11 mouse cellular contexts compared by ENCODE assay signal in the genomic region with DNA sequence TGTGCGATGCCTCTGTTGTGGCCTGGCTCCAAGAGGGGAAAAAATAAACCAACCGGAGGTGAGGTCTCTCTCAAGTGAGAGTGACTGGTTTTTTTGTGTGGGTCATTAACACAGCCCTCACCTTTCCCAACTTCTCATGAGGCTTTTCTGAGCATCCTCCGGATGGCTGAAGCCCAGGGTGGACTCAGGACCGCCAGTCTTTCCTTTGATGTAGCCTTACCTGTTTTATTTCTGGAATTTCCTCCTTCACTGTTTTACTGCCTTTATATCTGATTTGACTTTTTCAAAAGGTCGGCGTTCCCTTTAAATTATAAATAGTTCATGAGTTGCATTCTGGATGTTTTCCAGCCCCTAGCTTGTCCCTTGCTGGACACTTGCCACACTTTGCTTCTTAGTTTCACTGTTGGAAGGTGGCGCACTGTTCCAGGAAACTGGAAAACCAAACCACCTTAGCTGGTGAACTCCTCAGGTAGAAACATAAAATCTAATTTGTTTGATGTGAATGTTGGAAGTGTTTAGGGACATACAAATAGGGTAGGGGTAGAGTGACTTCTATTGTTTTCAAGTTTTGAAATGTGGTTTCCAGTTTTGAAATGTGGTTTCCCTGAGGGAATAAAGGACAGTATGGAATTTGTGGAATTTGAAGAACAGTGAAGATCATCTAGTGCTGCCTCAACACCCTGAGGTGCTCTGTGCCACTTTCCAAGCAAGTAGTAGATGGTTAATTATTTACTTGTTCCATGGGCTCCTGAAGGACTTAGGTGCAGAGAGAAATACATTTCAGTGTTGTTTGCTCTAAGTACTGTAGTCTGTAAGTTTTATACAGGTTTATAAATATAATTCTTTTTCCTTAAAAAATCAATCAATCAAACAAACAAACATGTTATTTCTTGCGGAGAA. TPM values are rescaled to one million over a fixed set of nuclear protein-coding genes. Genes with fewer than 3 reads are reported as not detected.
DNase-seq lines count a peak whose midpoint lies in the region; ATAC-seq and TF ChIP-seq lines count a peak whose summit lies in the region.
"Had no signal": no experiment of that assay in that cellular context is flagged by ENCODE, and none has a peak within 500 bp of the region (broad histone marks: within the 10 kb centered on the region; RNA-seq: fewer than 3 reads in every experiment).

No protein-coding gene starts in this region.

- peak; percentile 99 for ATAC-seq in Patski
- ATAC-seq: activated CD4-positive, CD25-positive, alpha-beta regulatory T cell, adult 4 months; CD4-positive, CD25-positive, alpha-beta regulatory T cell, adult 4 months had no signal

- in situ Hi-C loops in Patski (cut with MboI; ENCODE audit: low pct_unique_long_range_greater_than_20kb) = no loop called here

- CTCF ChIA-PET in Patski (lab: Charles Lee) = interaction anchor here (1.2 to 3.8 kb wide), 3 partner anchors 11 to 41 kb away, joined by 3 to 18 read pairs (median 9); a partner anchor contains a TSS

- peak; percentile 55 for DNase-seq in gastrocnemius, adult 18-20 months (ENCODE audit: low spot score)
- DNase-seq in gastrocnemius, postnatal 25 days = no peak
- peak; percentile 25 for DNase-seq in Patski (ENCODE audit: low read depth, low spot score)
- DNase-seq in cerebellum, postnatal 36 days = peak; percentile 64 to 79
- DNase-seq in kidney, postnatal 10 days = peak; percentile 75
- DNase-seq in thymus, postnatal 36 days = no peak
- no peak for DNase-seq in spleen, postnatal 10 days (ENCODE audit: low spot score in 2 of 2)
- no peak for DNase-seq in ovary, postnatal 36 days (ENCODE audit: low spot score)

- no peak for TF ChIP-seq CTCF in Patski (IDR thresholded peaks at IDR 0.05)

- POLR2A ChIA-PET in Patski (lab: Charles Lee) = no interaction called here

- H3K27me3 ChIP-seq in Patski = no peaks in the 10 kb centered on the region

RNA-seq across cellular contexts. Expression of a gene that starts 19.7 kb away (rescaled TPM):
- under 1 TPM; 0.14 to 0.27 TPM for total RNA-seq in gastrocnemius, adult 18-20 months (2021)
- under 1 TPM; 0.31 to 0.35 TPM for total RNA-seq in gastrocnemius, postnatal 25 days (2021)
- 11.5 TPM for polyA plus RNA-seq in Patski (2021)
- polyA plus RNA-seq: hindbrain, embryonic 14.5 days had no signal

Comparison
In these comparisons a context has a peak if more than half of its experiments do, and no peak if none do; other contexts are left out.
1. DNase-seq: peak in gastrocnemius, adult 18-20 months (single experiment), Patski (single experiment), cerebellum, postnatal 36 days (2 of 2) and kidney, postnatal 10 days (single experiment); none in gastrocnemius, postnatal 25 days (single experiment), thymus, postnatal 36 days (0 of 2), spleen, postnatal 10 days (0 of 2) and ovary, postnatal 36 days (single experiment).